Mouse (Mus musculus): Measurements from ENCODE around the gene Ranbp9. TPM values are rescaled to one million over a fixed set of nuclear protein-coding genes. Genes with fewer than 3 reads are reported as not detected.

Gene Ranbp9
- 12.2 and 12.8 TPM in 2 replicates for polyA plus RNA-seq (2016; fragmentation: Nextera tagmentation; extraction: Ambion mirVana)

DNA sequence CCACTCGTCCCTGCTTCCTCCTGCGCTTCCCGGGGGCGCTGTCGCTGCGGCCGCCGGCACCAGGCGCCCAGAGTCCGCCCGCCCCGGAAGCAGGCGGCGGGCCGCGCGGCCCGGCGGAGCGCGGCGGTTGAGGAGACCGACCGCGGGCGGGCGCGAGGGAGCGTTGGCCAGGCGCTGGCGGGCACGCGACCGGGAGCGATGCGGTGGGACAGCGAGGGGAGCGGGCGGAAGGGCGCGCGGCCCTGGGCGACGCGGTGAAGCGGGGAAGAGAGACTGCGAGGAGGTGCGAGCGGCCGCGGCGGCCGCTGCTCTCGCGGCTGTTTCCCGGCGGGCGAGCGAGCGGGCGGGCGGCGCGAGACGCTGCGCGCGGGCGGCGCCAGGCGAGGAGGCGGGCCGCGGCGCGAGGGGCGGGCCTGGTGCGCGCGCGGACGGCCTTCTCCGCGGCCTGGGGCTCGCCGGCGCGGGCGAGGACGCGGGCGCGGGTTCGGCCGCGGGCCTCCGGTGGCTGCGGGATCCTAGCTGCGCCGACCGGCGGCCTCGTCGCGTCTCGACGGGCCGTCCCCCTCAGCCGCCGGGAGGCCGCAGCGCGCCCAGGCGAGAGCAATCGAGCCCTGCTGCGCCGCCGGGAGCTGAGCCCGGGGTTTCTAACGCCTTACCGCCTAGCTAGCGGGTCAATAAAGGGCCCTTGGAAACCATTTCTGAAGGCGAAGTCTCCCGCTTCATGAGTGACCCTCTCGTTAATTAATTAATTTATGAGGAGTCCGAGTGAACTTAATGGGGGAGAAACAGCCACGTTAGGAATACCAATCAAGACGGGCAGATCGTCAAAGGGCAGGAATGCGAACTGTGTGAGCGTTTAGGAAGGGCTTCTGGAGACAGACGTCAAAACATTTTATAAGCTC lies at the start of gene Ranbp9:
Gene Ranbp9, minus strand, starts transcription at position 326 of the 902 bp plus-strand sequence.
- Histone ChIP-seq H3K4me1 (peaks cover 16% of the 10 kb centered on the region), H3K27me3 (no peaks in the 10 kb centered on the region), H3K36me3 (no peaks in the 10 kb centered on the region), H3K9ac (peak within 1 kb of the TSS; percentile 99), H3K4me2 (replicated peaks) (peak within 1 kb of the TSS; percentile 78), H3K9me3 (replicated peaks) (no peaks in the 10 kb centered on the region), H3K4me3 (peak within 1 kb of the TSS; percentile 97), H3K27ac (peak within 1 kb of the TSS; percentile 100)
- under 1% methylated on average over 88 of the region's 132 CpGs for WGBS
- ATAC-seq (ENCODE audit: low FRiP score): peak; percentile 80

GRCm38 (mm10) chr13:43530129-43530831 lies 49.2 kb upstream of the Ranbp9 start:
- ATAC-seq (ENCODE audit: low FRiP score): no peak
- Histone ChIP-seq H3K4me3 (no peak overlapping the region), H3K27ac (peak overlapping the region; percentile 87), H3K36me3 (no peaks in the 10 kb centered on the region), H3K9me3 (replicated peaks) (no peaks in the 10 kb centered on the region), H3K9ac (no peak overlapping the region), H3K27me3 (no peaks in the 10 kb centered on the region), H3K4me1 (peaks cover 32% of the 10 kb centered on the region), H3K4me2 (replicated peaks) (no peak overlapping the region)
- WGBS: 57% methylated on average over 14 of the region's 14 CpGs

GRCm38 (mm10) chr13:43526289-43526688 lies 45.2 kb upstream of the Ranbp9 start:
- H3K9me3 ChIP-seq (replicated peaks): no peaks in the 10 kb centered on the region
- no peak overlapping the region for H3K4me2 ChIP-seq (replicated peaks)
- no peak for ATAC-seq (ENCODE audit: low FRiP score)
- peaks cover 26% of the 10 kb centered on the region for H3K4me1 ChIP-seq
- 80% methylated on average over 5 of the region's 5 CpGs for WGBS
- no peak overlapping the region for H3K9ac ChIP-seq
- no peaks in the 10 kb centered on the region for H3K36me3 ChIP-seq
- H3K27ac ChIP-seq: no peak overlapping the region
- no peak overlapping the region for H3K4me3 ChIP-seq
- no peaks in the 10 kb centered on the region for H3K27me3 ChIP-seq

DNA sequence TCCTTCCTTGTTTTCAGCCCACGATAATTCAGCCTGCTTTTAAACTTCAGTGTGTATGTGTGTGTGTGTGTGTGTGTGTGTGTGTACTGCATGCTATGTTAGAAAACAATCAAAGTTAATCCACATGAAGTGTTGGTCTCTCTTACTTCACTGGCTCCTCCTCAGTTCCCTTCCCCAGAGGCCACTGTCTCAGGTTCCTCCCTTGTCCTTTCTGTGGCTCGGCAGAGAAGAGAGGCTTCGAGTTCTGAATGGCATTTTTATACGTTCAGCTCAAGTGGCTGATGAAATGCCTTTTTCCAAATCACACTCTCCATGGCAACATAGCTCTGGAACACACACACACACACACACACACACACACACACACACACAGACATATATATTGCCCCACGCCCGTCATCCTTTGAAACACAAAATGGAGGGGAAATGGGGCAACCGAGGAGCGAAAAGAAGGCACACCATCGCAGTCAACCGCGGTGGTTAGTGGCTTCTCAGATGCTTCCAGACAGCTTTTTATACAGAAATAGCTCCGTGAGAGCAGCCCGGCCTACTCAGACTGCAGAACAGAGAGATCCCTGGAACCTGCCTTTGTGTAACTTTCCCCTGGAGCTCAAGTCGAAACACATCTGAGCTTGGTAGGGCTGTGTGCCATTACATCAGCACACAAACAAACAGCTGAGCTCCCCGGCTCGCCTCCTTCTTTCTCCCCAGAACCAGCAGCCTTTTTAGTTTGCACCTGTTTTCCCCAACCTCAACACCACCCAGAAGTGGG lies 44.5 kb upstream of the Ranbp9 start:
- Histone ChIP-seq H3K4me3 (no peak overlapping the region), H3K4me1 (peaks cover 19% of the 10 kb centered on the region), H3K4me2 (replicated peaks) (no peak overlapping the region), H3K9ac (no peak overlapping the region), H3K27me3 (no peaks in the 10 kb centered on the region), H3K27ac (peak overlapping the region; percentile 41; the same call in 1 of the 2 replicates), H3K9me3 (replicated peaks) (no peaks in the 10 kb centered on the region), H3K36me3 (no peaks in the 10 kb centered on the region)
- ATAC-seq (ENCODE audit: low FRiP score): peak; percentile 52; the same call in 1 of the 2 replicates
- 50% methylated on average over 16 of the region's 16 CpGs for WGBS

DNA sequence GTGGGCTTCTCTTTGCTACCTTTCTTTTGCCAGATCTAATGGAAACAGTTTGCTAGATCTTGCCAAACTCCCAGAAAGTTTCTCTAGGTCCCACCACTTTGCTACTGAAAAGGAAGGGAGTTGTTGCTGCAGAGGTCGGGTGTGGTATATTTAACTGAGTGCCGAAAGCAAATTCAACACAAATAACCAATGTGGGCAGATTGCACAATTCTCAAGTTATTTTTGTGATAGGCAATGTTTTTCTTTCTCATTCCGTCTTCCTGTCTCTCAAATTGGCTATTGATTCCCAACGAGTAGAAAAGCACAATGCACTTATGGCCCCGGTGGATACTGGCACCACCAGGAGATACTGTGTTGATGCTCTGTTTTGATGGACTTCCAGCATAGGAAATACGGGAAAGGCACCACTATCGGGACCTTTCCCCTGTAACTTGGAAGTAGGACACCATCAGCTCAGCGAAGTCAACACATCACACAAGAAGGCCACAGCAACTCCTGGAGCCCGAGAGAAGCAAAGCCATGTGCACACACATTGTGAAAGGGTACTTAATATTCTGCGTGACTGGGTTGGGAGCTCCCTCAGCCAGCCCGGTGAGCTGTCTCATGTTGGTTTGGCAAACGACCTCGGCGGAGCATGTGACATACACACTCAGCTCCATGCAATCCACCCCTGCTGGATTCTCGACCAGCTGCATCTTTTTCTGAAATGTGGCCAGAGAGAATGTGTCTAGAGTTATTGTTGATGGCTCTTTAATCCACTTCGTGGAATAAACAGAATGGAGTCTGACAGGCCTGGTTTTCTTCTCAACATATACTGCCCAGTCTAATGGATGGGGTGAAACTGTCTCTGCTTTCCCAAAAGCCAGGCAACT lies 43.6 kb upstream of the Ranbp9 start:
- H3K36me3 ChIP-seq: no peaks in the 10 kb centered on the region
- no peaks in the 10 kb centered on the region for H3K9me3 ChIP-seq (replicated peaks)
- H3K27me3 ChIP-seq: no peaks in the 10 kb centered on the region
- no peak overlapping the region for H3K4me2 ChIP-seq (replicated peaks)
- H3K4me3 ChIP-seq: no peak overlapping the region
- peaks cover 13% of the 10 kb centered on the region for H3K4me1 ChIP-seq
- WGBS: 68% methylated on average over 16 of the region's 16 CpGs
- ATAC-seq (ENCODE audit: low FRiP score): peak; percentile 56; the same call in 1 of the 2 replicates
- H3K27ac ChIP-seq: no peak overlapping the region
- H3K9ac ChIP-seq: no peak overlapping the region

- Histone ChIP-seq H3K9me3 (replicated peaks) (no peaks in the 10 kb centered on the region), H3K4me2 (replicated peaks) (no peak overlapping the region), H3K4me3 (no peak overlapping the region), H3K4me1 (peaks cover 13% of the 10 kb centered on the region), H3K27me3 (no peaks in the 10 kb centered on the region), H3K36me3 (no peaks in the 10 kb centered on the region), H3K27ac (no peak overlapping the region), H3K9ac (no peak overlapping the region)
- ATAC-seq (ENCODE audit: low FRiP score): no peak
- 75% methylated on average over 7 of the region's 7 CpGs for WGBS
Measured at GRCm38 (mm10) chr13:43523906-43524480, 42.9 kb upstream of the Ranbp9 start.

GRCm38 (mm10) chr13:43521940-43522339 lies 40.9 kb upstream of the Ranbp9 start:
- Histone ChIP-seq H3K27me3 (no peaks in the 10 kb centered on the region), H3K36me3 (no peaks in the 10 kb centered on the region), H3K27ac (no peak overlapping the region), H3K4me1 (peaks cover 13% of the 10 kb centered on the region), H3K9ac (no peak overlapping the region), H3K4me2 (replicated peaks) (no peak overlapping the region), H3K9me3 (replicated peaks) (no peaks in the 10 kb centered on the region), H3K4me3 (no peak overlapping the region)
- no peak for ATAC-seq (ENCODE audit: low FRiP score)
- 91% methylated on average over 5 of the region's 5 CpGs for WGBS

GRCm38 (mm10) chr13:43519251-43519650 lies 38.2 kb upstream of the Ranbp9 start:
- H3K9me3 ChIP-seq (replicated peaks): 0 out of 2 replicates have a peak, but pooled peaks cover 3% of the 10 kb centered on the region
- no peaks in the 10 kb centered on the region; the same call in 1 of the 2 replicates for H3K4me1 ChIP-seq
- no peaks in the 10 kb centered on the region for H3K36me3 ChIP-seq
- H3K4me3 ChIP-seq: no peak overlapping the region
- H3K27ac ChIP-seq: no peak overlapping the region; the same call in 1 of the 2 replicates
- ATAC-seq (ENCODE audit: low FRiP score): no peak
- no peak overlapping the region for H3K9ac ChIP-seq
- no peak overlapping the region for H3K4me2 ChIP-seq (replicated peaks)
- no peaks in the 10 kb centered on the region for H3K27me3 ChIP-seq
- 83% methylated on average over 6 of the region's 6 CpGs for WGBS

GRCm38 (mm10) chr13:43517371-43517770 lies 36.3 kb upstream of the Ranbp9 start:
- Histone ChIP-seq H3K9me3 (replicated peaks) (0 out of 2 replicates have a peak, but pooled peaks cover 3% of the 10 kb centered on the region), H3K4me1 (no peaks in the 10 kb centered on the region), H3K36me3 (no peaks in the 10 kb centered on the region), H3K4me3 (no peak overlapping the region), H3K4me2 (replicated peaks) (no peak overlapping the region), H3K27ac (no peak overlapping the region), H3K27me3 (no peaks in the 10 kb centered on the region), H3K9ac (no peak overlapping the region)
- WGBS: 54% methylated on average over 8 of the region's 8 CpGs
- ATAC-seq (ENCODE audit: low FRiP score): no peak

DNA sequence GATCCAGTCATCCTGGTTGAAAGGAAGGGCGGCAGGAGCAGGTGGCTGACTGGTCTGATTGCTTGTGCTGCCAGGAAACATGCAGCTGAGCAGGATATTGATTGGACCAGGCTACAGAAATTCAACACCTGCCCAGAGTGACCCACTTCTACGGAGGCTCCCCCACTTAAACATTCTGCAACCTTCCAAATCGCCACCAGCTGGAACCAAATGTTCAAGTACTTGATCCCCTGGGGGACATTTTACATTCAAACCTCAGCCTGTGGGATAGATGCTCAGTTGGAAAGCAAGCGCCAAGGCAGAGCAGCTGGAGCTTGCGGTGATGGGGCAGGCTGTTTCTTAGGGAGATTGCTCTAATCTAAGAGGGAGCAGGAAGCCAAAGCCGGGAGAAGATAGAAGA lies 35.8 kb upstream of the Ranbp9 start:
- no peak overlapping the region for H3K9ac ChIP-seq
- H3K36me3 ChIP-seq: no peaks in the 10 kb centered on the region
- H3K9me3 ChIP-seq (replicated peaks): 0 out of 2 replicates have a peak, but pooled peaks cover 3% of the 10 kb centered on the region
- H3K27me3 ChIP-seq: no peaks in the 10 kb centered on the region
- WGBS: 35% methylated on average over 6 of the region's 6 CpGs
- H3K4me1 ChIP-seq: no peaks in the 10 kb centered on the region
- ATAC-seq (ENCODE audit: low FRiP score): no peak
- no peak overlapping the region for H3K27ac ChIP-seq
- no peak overlapping the region for H3K4me3 ChIP-seq
- H3K4me2 ChIP-seq (replicated peaks): no peak overlapping the region

- Histone ChIP-seq H3K36me3 (no peaks in the 10 kb centered on the region), H3K27me3 (no peaks in the 10 kb centered on the region), H3K4me3 (no peak overlapping the region), H3K9ac (no peak overlapping the region), H3K4me1 (no peaks in the 10 kb centered on the region), H3K4me2 (replicated peaks) (no peak overlapping the region), H3K27ac (no peak overlapping the region), H3K9me3 (replicated peaks) (0 out of 2 replicates have a peak, but pooled peaks cover 3% of the 10 kb centered on the region)
- WGBS: 96% methylated on average over 5 of the region's 5 CpGs
- no peak for ATAC-seq (ENCODE audit: low FRiP score)
Measured at GRCm38 (mm10) chr13:43516119-43516518, 35.0 kb upstream of the Ranbp9 start.
